Mouse (Mus musculus): Measurements from ENCODE around the gene Olfr432. TPM values are rescaled to one million over a fixed set of nuclear protein-coding genes. Genes with fewer than 3 reads are reported as not detected.

The Olfr432 gene
- total and polyA plus RNA-seq, 3 experiments, result not detected

- Histone ChIP-seq H3K9ac (ENCODE audit: control insufficient read depth, low read depth, low read length, poor library complexity, severe bottlenecking) (no peak overlapping the region), H3K4me1 (ENCODE audit: control insufficient read depth in 1 of 2, insufficient read depth in 2 of 2, low read length in 2 of 2) (no peaks in the 10 kb centered on the region)
- no peak for TF ChIP-seq ZC3H11A (IDR thresholded peaks at IDR 0.05; ENCODE audit: low read depth, low read length)
- TF ChIP-seq CTCF (IDR thresholded peaks at IDR 0.05 in 2 of 3, conservative IDR thresholded peaks at IDR 0.05 in 1 of 3; ENCODE audit: control insufficient read depth in 1 of 3, insufficient read depth in 1 of 3, low read depth in 2 of 3, low read length in 3 of 3, poor library complexity in 1 of 3, severe bottlenecking in 1 of 3), result no peak
- no peak for TF ChIP-seq NRF1 (IDR thresholded peaks at IDR 0.05; ENCODE audit: insufficient read depth, low read depth, low read length, poor library complexity, severe bottlenecking)
- TF ChIP-seq BHLHE40 (IDR thresholded peaks at IDR 0.05; ENCODE audit: borderline replicate concordance, low read depth, low read length), result no peak
- TF ChIP-seq RAD21 (IDR thresholded peaks at IDR 0.05; ENCODE audit: low read depth, low read length), result no peak
- TF ChIP-seq EP300 (IDR thresholded peaks at IDR 0.05; ENCODE audit: low read depth in 1 of 2, low read length in 2 of 2), result no peak
- TF ChIP-seq GATA1 (IDR thresholded peaks at IDR 0.05; ENCODE audit: low read depth, low read length), result no peak
- TF ChIP-seq KAT2A (conservative IDR thresholded peaks at IDR 0.05; ENCODE audit: low read depth, low read length), result no peak
- TF ChIP-seq MEF2A (IDR thresholded peaks at IDR 0.05; ENCODE audit: extremely low read depth, insufficient replicate concordance, low read depth, low read length, poor library complexity, severe bottlenecking), result no peak
- no peak for TF ChIP-seq POLR2A (IDR thresholded peaks at IDR 0.05; ENCODE audit: control insufficient read depth in 1 of 2, insufficient read depth in 1 of 2, low read depth in 1 of 2, low read length in 2 of 2, poor library complexity in 1 of 2)
- TF ChIP-seq MAX (IDR thresholded peaks at IDR 0.05; ENCODE audit: low read length), result no peak
- TF ChIP-seq MXI1 (IDR thresholded peaks at IDR 0.05; ENCODE audit: low read depth, low read length), result no peak
- TF ChIP-seq POLR2AphosphoS2 (IDR thresholded peaks at IDR 0.05; ENCODE audit: low read length), result no peak
- no peak for TF ChIP-seq E2F4 (IDR thresholded peaks at IDR 0.05; ENCODE audit: borderline replicate concordance, low read depth, low read length)
Observed at GRCm38 (mm10) chr1:174051515-174051914, 2.5 kb downstream of the Olfr432 start.

GRCm38 (mm10) chr1:174051931-174052536, 3.0 kb downstream of the Olfr432 start:
- DNase-seq (ENCODE audit: low read depth, low spot score), result no peak
- Histone ChIP-seq H3K79me2 (ENCODE audit: control insufficient read depth, insufficient read depth, low read length, poor library complexity) (no peaks in the 10 kb centered on the region), H3K27ac (ENCODE audit: control insufficient read depth, low read depth, low read length) (no peak overlapping the region), H3K9ac (ENCODE audit: control insufficient read depth, low read depth, low read length, poor library complexity, severe bottlenecking) (no peak overlapping the region), H3K9me3 (replicated peaks; ENCODE audit: insufficient read depth, low read length) (no peaks in the 10 kb centered on the region), H3K4me3 (ENCODE audit: control insufficient read depth in 1 of 2, insufficient read depth in 1 of 2, low read depth in 2 of 2, low read length in 2 of 2) (no peak overlapping the region), H3K4me1 (ENCODE audit: control insufficient read depth in 1 of 2, insufficient read depth in 2 of 2, low read length in 2 of 2) (no peaks in the 10 kb centered on the region), H3K36me3 (ENCODE audit: control insufficient read depth in 1 of 2, insufficient read depth in 2 of 2, low read length in 2 of 2) (no peaks in the 10 kb centered on the region), H3K27me3 (ENCODE audit: control insufficient read depth in 1 of 2, insufficient read depth in 2 of 2, low read length in 2 of 2) (no peaks in the 10 kb centered on the region)
- TF ChIP-seq MYB (IDR thresholded peaks at IDR 0.05; ENCODE audit: low read depth, low read length) (no peak), MAZ (IDR thresholded peaks at IDR 0.05; ENCODE audit: low read depth, low read length) (no peak), BHLHE40 (IDR thresholded peaks at IDR 0.05; ENCODE audit: borderline replicate concordance, low read depth, low read length) (no peak), MYC (IDR thresholded peaks at IDR 0.05; ENCODE audit: low read depth, low read length) (no peak), RCOR1 (IDR thresholded peaks at IDR 0.05; ENCODE audit: low read depth, low read length) (no peak), CTCF (IDR thresholded peaks at IDR 0.05 in 2 of 3, conservative IDR thresholded peaks at IDR 0.05 in 1 of 3; ENCODE audit: control insufficient read depth in 1 of 3, insufficient read depth in 1 of 3, low read depth in 2 of 3, low read length in 3 of 3, poor library complexity in 1 of 3, severe bottlenecking in 1 of 3) (no peak), TCF12 (IDR thresholded peaks at IDR 0.05; ENCODE audit: low read depth, low read length) (no peak), ETS1 (IDR thresholded peaks at IDR 0.05; ENCODE audit: low read depth, low read length) (no peak), ZC3H11A (IDR thresholded peaks at IDR 0.05; ENCODE audit: low read depth, low read length) (no peak), USF2 (IDR thresholded peaks at IDR 0.05; ENCODE audit: borderline replicate concordance in 1 of 2, insufficient read depth in 1 of 2, low read depth in 1 of 2, low read length in 2 of 2) (no peak), MAX (IDR thresholded peaks at IDR 0.05; ENCODE audit: low read length) (no peak)

More at GRCm38 (mm10) chr1:174051515-174051914, 2.5 kb downstream of the Olfr432 start:
- H3K4me3 ChIP-seq (ENCODE audit: control insufficient read depth in 1 of 2, insufficient read depth in 1 of 2, low read depth in 2 of 2, low read length in 2 of 2), result no peak overlapping the region
- no peaks in the 10 kb centered on the region for H3K79me2 ChIP-seq (ENCODE audit: control insufficient read depth, insufficient read depth, low read length, poor library complexity)
- H3K27ac ChIP-seq (ENCODE audit: control insufficient read depth, low read depth, low read length), result no peak overlapping the region
- H3K36me3 ChIP-seq (ENCODE audit: control insufficient read depth in 1 of 2, insufficient read depth in 2 of 2, low read length in 2 of 2), result no peaks in the 10 kb centered on the region
- no peaks in the 10 kb centered on the region for H3K9me3 ChIP-seq (replicated peaks; ENCODE audit: insufficient read depth, low read length)
- H3K27me3 ChIP-seq (ENCODE audit: control insufficient read depth in 1 of 2, insufficient read depth in 2 of 2, low read length in 2 of 2), result no peaks in the 10 kb centered on the region
- no peak for DNase-seq (ENCODE audit: low read depth, low spot score)

Measured in MEL (cell line).